Mouse (Mus musculus): ENCODE measurements around the gene Hibadh.

Hibadh gene

DNA sequence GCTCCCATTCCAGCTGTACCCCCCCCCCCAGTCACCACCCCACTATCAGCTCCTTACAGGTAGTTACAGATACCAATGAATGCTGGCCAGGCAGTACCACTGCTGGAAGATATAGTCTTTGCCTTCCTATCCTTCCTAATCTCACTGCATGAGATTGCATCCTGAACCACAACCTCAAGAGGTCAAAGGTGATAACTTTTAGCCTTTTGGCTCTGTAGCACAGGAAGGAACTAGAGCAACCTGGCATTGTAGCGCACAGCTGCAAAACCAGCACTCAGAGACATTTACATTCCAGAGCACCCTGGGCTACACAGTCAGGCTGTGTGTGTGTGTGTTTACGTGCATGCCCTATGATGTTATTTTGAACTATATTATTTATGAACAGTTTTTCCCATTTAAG is 137.2 kb downstream of the Hibadh start:
- no peak for DNase-seq (ENCODE audit: low read depth, low spot score)

GRCm38 (mm10) chr6:52501479-52501878 is 138.7 kb downstream of the Hibadh start:
- no peak for DNase-seq (ENCODE audit: low read depth, low spot score)

All from brain, embryonic 18.5 days (tissue).